Mouse (Mus musculus): ENCODE results near the gene Abhd2. TPM values are rescaled to one million over a fixed set of nuclear protein-coding genes. Genes with fewer than 3 reads are reported as not detected.
A peak's percentile ranks its signal among the peaks of the same experiment; 100 is the strongest.

The Abhd2 gene
- polyA plus RNA-seq, 1 experiment from 2014 or later: 10.7 TPM

DNA sequence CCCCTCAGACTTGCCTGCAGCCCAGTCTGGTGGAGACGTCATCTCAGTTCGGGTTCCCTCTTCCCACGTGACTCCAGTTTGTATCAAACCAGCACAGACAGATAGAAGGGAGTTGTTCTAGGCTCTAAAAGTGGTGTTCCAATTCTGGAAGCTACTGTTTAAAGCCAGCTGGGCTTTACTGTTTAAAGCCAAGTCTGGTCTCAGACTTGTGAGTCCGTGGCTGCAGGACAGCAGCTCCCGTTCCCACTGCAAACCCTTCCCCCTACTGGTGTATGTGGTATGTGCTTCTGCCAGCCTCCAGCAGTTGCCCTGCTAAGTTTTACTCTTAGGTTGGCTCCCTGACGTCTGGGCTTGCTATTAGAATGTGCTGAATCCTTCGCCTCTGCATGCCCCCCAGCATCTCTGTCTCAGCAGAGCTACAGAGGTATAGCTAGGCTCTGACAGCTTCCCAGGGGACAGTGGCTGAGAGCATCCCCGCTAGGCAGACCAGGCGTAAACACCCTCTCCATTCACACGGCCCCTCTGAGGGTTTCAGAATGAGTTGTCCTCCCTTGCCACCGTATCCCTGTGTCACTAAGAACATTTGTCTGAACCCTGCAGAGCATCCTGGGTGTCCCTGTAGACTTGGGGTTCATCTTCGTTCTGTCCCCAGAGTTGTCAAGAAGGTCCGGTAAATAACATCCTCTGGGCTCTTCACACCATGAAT is 74.3 kb downstream of the Abhd2 start:
- Histone ChIP-seq H3K36me3 (peaks cover 51% of the 10 kb centered on the region), H3K27ac (no peak overlapping the region), H3K4me1 (no peaks in the 10 kb centered on the region), H3K9me3 (no peaks in the 10 kb centered on the region), H3K9ac (no peak overlapping the region), H3K27me3 (no peaks in the 10 kb centered on the region), H3K4me3 (no peak overlapping the region), H3K4me2 (replicated peaks) (no peak overlapping the region)
- no peak for ATAC-seq (ENCODE audit: low FRiP score, low read depth)
- WGBS: 73% methylated on average over 13 of the region's 13 CpGs

DNA sequence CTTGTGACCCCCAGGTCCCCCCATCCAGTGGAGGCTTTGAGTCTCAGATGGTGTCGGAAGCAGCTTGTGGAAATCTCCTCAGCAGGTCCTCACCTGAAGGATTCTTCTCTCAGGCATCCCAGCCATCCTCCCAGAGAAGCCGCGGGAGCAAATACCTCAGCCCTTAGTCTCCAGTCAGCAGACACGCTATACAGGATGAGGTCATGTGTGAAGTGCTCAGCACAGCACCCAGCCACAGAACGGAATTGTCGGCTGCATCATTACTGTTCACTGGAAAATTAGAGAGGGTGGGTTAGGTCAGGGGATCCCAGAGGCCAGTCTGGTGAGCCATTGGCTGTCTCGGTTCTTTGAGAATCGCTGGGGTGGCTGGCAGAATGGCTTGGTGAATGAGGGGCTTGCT is 75.8 kb downstream of the Abhd2 start:
- H3K9me3 ChIP-seq: no peaks in the 10 kb centered on the region
- H3K4me2 ChIP-seq (replicated peaks): no peak overlapping the region
- WGBS: 90% methylated on average over 8 of the region's 8 CpGs
- H3K4me1 ChIP-seq: no peaks in the 10 kb centered on the region
- H3K27me3 ChIP-seq: no peaks in the 10 kb centered on the region
- no peak overlapping the region for H3K4me3 ChIP-seq
- ATAC-seq (ENCODE audit: low FRiP score, low read depth): no peak
- H3K27ac ChIP-seq: no peak overlapping the region
- H3K9ac ChIP-seq: no peak overlapping the region
- peaks cover 48% of the 10 kb centered on the region for H3K36me3 ChIP-seq

DNA sequence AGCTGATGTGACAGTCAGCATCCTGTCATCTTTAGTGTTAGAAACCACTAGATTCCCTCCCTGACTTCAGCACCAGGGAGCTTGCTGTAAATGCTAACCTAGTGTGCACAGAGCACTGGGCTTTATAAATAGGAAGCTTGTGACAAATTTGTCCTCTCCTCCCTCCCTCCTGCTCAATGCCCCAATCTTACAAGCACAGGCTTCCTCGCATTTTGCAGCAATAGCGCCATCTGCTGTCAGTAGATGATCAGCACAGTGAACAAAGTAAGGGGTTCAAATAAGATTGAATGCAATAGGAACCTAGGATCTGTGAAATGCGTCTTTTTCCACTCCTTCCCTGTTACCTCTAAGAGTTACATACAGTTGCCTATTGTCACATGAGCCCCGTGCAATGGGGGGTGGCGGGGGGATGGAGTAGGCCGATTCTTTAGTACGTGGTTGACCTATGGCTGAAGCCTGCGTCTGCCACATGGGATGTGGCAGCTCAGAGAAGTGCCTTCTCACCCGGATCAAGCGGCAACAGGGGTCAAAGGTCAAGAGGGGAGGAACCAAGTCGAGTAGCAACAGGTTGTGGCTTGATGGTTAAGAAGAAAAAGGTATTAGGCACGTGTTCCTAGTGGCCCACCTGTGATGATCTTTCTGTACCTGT is 76.9 kb downstream of the Abhd2 start:
- ATAC-seq (ENCODE audit: low FRiP score, low read depth): peak; percentile 41; the same call in 1 of the 2 replicates
- peaks cover 52% of the 10 kb centered on the region for H3K36me3 ChIP-seq
- no peak overlapping the region for H3K4me2 ChIP-seq (replicated peaks)
- H3K4me1 ChIP-seq: no peaks in the 10 kb centered on the region
- H3K27me3 ChIP-seq: no peaks in the 10 kb centered on the region
- no peak overlapping the region for H3K9ac ChIP-seq
- no peak overlapping the region for H3K27ac ChIP-seq
- H3K4me3 ChIP-seq: no peak overlapping the region
- H3K9me3 ChIP-seq: no peaks in the 10 kb centered on the region
- 37% methylated on average over 12 of the region's 12 CpGs for WGBS

DNA sequence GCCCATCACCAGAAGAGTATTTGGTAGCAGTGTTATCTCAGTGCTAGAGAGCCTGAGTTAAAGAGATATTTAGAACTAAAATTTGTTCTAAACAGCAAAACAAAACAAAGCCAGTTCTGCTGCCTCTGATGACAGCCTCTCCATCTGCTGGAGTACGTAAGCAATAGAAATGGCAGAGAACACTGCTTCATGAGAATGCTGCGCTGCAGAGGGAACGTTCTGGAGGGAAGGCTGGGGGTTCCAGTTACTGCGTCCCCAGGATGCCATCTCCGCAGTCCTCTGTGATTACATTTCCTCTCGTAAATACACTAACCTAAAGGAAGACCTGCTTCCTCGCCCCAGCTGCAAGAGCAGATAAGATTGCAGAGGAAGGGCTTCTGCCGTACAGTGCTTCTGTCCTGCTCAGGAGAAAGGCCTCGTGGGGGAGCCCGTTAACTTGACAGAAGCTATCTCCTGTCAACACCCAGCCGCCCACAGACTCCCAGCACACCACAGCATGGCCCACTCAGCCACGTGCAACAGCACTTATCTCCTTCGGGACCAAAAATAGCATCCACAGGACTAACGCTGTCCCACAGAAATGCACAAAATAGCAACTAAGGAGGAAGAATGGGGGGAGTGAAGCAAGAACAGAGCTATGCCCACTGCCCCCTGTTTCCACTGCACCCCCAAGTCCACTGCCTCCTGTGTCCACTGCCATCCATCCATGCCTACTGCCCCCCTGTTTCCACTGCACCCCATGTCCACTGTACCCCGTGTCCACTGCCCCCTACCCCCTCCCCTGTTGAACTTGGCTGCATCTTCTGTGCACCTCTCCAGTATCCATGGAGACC is 85.6 kb downstream of the Abhd2 start:
- Histone ChIP-seq H3K36me3 (peaks cover 67% of the 10 kb centered on the region), H3K4me3 (no peak overlapping the region), H3K4me1 (peaks cover 5% of the 10 kb centered on the region; the same call in 1 of the 2 replicates), H3K9ac (no peak overlapping the region), H3K4me2 (replicated peaks) (no peak overlapping the region), H3K9me3 (no peaks in the 10 kb centered on the region), H3K27ac (no peak overlapping the region), H3K27me3 (no peaks in the 10 kb centered on the region)
- WGBS: 69% methylated on average over 15 of the region's 15 CpGs
- ATAC-seq (ENCODE audit: low FRiP score, low read depth): no peak

DNA sequence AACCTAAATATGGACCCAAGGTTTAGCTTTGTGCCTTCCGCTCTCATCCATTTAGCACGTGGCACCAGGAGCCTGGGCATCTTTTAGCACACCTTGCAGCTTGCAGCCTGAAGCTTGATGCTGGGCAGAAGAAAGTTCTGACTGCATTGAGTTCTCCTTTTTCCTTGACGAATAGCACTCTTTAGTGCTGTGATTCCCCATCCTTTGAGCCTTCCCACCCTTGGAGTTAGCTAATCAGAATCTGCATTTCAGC is 86.1 kb downstream of the Abhd2 start:
- no peak overlapping the region for H3K9ac ChIP-seq
- no peaks in the 10 kb centered on the region for H3K27me3 ChIP-seq
- no peak for ATAC-seq (ENCODE audit: low FRiP score, low read depth)
- H3K4me2 ChIP-seq (replicated peaks): no peak overlapping the region
- no peak overlapping the region for H3K27ac ChIP-seq
- WGBS: 83% methylated on average over 3 of the region's 3 CpGs
- no peak overlapping the region for H3K4me3 ChIP-seq
- no peaks in the 10 kb centered on the region for H3K9me3 ChIP-seq
- peaks cover 5% of the 10 kb centered on the region; the same call in 1 of the 2 replicates for H3K4me1 ChIP-seq
- peaks cover 62% of the 10 kb centered on the region for H3K36me3 ChIP-seq

DNA sequence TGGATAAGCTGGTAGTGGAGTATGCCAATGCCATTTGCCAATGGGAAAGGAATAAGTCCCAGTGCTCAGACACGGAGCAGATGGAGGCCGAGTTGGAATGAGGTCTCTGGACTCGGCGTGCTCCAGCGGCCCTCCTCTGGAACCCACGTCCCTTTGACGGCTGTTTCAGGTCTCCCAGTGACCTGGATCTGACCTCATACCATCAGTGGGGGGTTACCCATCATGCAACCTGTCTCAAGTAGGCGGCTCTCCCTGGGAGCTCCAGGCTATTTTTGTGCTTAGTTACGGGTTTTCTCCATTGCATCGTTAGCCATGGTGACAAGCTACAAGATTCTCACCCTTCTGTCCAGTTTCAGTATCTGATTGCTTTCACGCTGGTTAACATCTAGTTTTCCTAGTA is 87.1 kb downstream of the Abhd2 start:
- 68% methylated on average over 11 of the region's 11 CpGs for WGBS

DNA sequence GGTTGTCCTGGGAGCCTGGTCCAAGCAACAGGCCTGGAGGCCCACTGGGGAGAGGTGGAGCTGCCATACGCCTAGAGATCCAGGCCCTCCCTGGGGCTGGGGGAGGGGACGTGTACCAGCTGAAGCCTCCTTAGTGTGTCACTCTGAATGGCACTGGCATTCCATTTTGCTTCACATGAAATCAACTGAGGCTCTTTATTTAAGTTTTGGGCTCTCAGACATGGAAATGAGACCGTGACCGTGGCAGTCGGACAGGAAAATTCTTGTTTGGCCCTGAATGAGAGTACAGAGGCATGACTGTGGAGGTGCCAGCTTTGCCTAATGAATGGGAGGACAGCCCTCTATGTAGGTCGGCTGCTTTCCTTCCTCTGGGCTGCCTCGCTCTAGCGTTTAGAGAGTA is 89.2 kb downstream of the Abhd2 start:
- ATAC-seq (ENCODE audit: low FRiP score, low read depth): no peak
- Histone ChIP-seq H3K27ac (no peak overlapping the region), H3K36me3 (peaks cover 38% of the 10 kb centered on the region)

More for the DNA sequence above, 87.1 kb downstream of the Abhd2 start:
- Histone ChIP-seq H3K4me3 (no peak overlapping the region), H3K27ac (no peak overlapping the region), H3K4me1 (peaks cover 5% of the 10 kb centered on the region; the same call in 1 of the 2 replicates), H3K27me3 (no peaks in the 10 kb centered on the region), H3K4me2 (replicated peaks) (no peak overlapping the region), H3K9ac (no peak overlapping the region), H3K36me3 (peaks cover 56% of the 10 kb centered on the region), H3K9me3 (no peaks in the 10 kb centered on the region)
- no peak for ATAC-seq (ENCODE audit: low FRiP score, low read depth)

DNA sequence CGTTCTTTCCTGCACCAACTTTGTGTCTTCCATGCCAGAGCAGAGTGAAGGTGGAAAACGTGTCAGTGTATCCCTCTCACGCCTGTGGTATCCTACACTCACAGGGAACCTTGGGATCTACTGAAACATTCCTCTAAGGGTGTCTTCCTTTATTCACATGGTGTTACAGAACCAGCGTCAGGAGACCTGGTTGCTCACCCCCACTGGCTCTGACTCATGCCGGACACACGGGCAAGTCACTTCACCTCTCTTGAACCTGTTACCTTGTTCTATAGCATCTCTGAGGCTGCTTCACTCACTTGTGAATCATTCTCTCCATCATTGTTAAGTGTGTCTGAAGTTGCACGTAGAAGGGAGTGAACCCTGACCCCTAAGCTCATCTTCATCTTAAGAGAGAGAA is 89.8 kb downstream of the Abhd2 start:
- no peak for ATAC-seq (ENCODE audit: low FRiP score, low read depth)
- no peak overlapping the region for H3K9ac ChIP-seq
- H3K4me2 ChIP-seq (replicated peaks): no peak overlapping the region
- H3K9me3 ChIP-seq: no peaks in the 10 kb centered on the region
- H3K4me3 ChIP-seq: no peak overlapping the region
- H3K27me3 ChIP-seq: no peaks in the 10 kb centered on the region
- no peak overlapping the region for H3K27ac ChIP-seq
- WGBS: 93% methylated on average over 7 of the region's 7 CpGs
- peaks cover 34% of the 10 kb centered on the region for H3K36me3 ChIP-seq
- peaks cover 5% of the 10 kb centered on the region; the same call in 1 of the 2 replicates for H3K4me1 ChIP-seq

More for the DNA sequence above, 89.2 kb downstream of the Abhd2 start:
- 75% methylated on average over 8 of the region's 8 CpGs for WGBS
- H3K4me2 ChIP-seq (replicated peaks): no peak overlapping the region
- no peaks in the 10 kb centered on the region for H3K27me3 ChIP-seq
- H3K4me1 ChIP-seq: peaks cover 5% of the 10 kb centered on the region; the same call in 1 of the 2 replicates
- H3K9me3 ChIP-seq: no peaks in the 10 kb centered on the region
- no peak overlapping the region for H3K9ac ChIP-seq
- H3K4me3 ChIP-seq: no peak overlapping the region

DNA sequence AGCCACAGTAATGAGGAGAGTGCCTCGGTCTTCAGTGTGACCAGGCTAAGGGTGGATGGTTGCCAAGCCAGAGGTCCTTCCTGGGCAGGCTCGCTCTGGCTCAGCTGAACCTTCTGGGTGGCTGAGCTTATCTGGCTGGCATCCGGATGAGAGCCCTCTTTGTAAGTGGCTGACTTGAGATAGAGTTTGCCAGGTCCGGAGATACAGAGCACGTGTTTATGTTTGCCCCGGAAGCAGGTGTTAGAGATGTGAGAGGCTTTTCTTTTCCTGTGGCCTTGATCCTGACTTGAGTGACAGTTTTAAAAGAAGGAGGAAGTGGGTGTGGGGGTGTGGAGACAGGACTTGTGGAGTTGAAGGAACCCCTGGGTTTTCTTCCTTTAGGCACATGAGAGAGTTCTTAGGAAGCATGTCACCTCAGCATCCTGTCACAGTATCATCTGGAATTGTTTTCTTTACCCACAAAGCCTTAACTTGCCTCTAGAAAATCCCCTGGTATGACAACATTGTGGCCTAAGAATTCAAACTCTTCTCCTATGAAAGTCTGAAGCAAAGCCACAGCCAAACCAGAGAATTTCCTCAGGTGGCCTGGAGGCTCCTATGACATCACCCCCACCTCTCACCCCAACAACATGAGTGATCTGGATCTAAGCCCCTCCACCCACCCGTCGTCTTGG is 90.5 kb downstream of the Abhd2 start:
- 75% methylated on average over 8 of the region's 8 CpGs for WGBS
- Histone ChIP-seq H3K9ac (no peak overlapping the region; the same call in 1 of the 2 replicates), H3K27ac (no peak overlapping the region), H3K27me3 (no peaks in the 10 kb centered on the region), H3K4me3 (no peak overlapping the region), H3K4me1 (peaks cover 5% of the 10 kb centered on the region; the same call in 1 of the 2 replicates), H3K4me2 (replicated peaks) (no peak overlapping the region), H3K36me3 (peaks cover 27% of the 10 kb centered on the region), H3K9me3 (no peaks in the 10 kb centered on the region)
- ATAC-seq (ENCODE audit: low FRiP score, low read depth): no peak

DNA sequence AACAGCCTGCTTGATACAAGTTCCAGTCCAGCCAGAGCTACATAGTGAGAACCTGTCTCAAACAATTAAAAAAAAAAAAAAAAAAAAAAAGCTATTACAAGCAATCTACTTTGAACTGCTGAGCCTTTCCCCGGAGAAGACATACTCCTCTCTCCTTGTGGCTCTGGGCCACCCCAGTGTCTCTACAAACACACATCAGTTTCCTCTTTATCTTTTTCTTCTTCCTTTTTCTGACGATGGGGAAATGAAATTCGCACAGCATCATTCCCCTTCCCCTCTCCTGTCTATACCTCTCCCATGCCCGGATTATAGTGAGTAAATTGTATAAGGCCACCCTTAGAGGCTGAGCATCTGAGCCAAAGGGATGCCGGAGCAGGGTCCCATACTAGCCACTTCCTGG is 95.7 kb downstream of the Abhd2 start:
- no peaks in the 10 kb centered on the region for H3K36me3 ChIP-seq
- no peak for ATAC-seq (ENCODE audit: low FRiP score, low read depth)
- H3K9ac ChIP-seq: no peak overlapping the region
- 82% methylated on average over 5 of the region's 5 CpGs for WGBS
- no peak overlapping the region for H3K27ac ChIP-seq
- no peaks in the 10 kb centered on the region for H3K9me3 ChIP-seq
- no peak overlapping the region for H3K4me2 ChIP-seq (replicated peaks)
- H3K4me1 ChIP-seq: peaks cover 7% of the 10 kb centered on the region; the same call in 1 of the 2 replicates
- no peaks in the 10 kb centered on the region for H3K27me3 ChIP-seq
- H3K4me3 ChIP-seq: no peak overlapping the region

DNA sequence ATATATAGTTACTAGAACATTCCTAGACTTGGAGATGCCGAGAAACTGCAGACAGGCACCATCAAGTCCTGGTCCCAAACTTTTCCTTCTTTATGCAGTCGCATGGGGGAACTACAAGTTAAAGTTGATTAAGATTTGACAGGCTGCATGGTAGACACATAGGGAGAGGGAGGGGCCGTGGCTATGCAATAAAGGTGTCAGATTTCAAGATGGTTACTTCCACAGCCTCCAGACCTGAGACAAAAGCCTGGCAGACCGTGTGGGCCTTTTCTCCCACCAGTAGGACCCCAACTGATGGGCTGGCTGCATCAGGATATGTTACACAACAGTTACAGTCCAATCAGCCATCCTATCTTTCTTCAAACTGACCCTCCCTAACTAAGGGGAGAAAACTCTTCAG is 96.4 kb downstream of the Abhd2 start:
- H3K9ac ChIP-seq: no peak overlapping the region
- H3K36me3 ChIP-seq: no peaks in the 10 kb centered on the region
- H3K27ac ChIP-seq: no peak overlapping the region
- H3K4me3 ChIP-seq: no peak overlapping the region
- no peak; the same call in 1 of the 2 replicates for ATAC-seq (ENCODE audit: low FRiP score, low read depth)
- peaks cover 7% of the 10 kb centered on the region; the same call in 1 of the 2 replicates for H3K4me1 ChIP-seq
- 26% methylated on average over 4 of the region's 4 CpGs for WGBS
- no peaks in the 10 kb centered on the region for H3K9me3 ChIP-seq
- H3K27me3 ChIP-seq: no peaks in the 10 kb centered on the region
- no peak overlapping the region for H3K4me2 ChIP-seq (replicated peaks)
